Comparison of ENCODE assay signal across 13 mouse cellular contexts in genomic region chr2:71531124-71531590, GRCm38 (mm10). TPM values are rescaled to one million over a fixed set of nuclear protein-coding genes. Genes with fewer than 3 reads are reported as not detected.
DNase-seq lines count a peak whose midpoint lies in the region; ATAC-seq and TF ChIP-seq lines count a peak whose summit lies in the region.
"Had no signal": no experiment of that assay in that cellular context is flagged by ENCODE, and none has a peak within 500 bp of the region (broad histone marks: within the 10 kb centered on the region; RNA-seq: fewer than 3 reads in every experiment).

No protein-coding gene starts in this region.

- no peak for DNase-seq in stomach, postnatal 0 days (ENCODE audit: low spot score)
- no peak for DNase-seq in lung, adult 18-20 months
- no peak for DNase-seq in left cerebral cortex, postnatal 14 days (ENCODE audit: low spot score in 2 of 2)
- no peak for DNase-seq in cerebellum, adult 9-11 months
- DNase-seq: cerebellum, postnatal 25 days; gastrocnemius, adult 2 months; heart, postnatal 4 days; liver, postnatal 0 days had no signal

- no peak for ATAC-seq in stomach, embryonic 14.5 days (ENCODE audit: insufficient number of reproducible peaks, insufficient read depth, low FRiP score, low read depth)
- no peak for ATAC-seq in stomach, postnatal 0 days (ENCODE audit: low FRiP score, low TSS enrichment)
- ATAC-seq in embryonic facial prominence, embryonic 12.5 days (ENCODE audit: insufficient number of reproducible peaks, insufficient read depth, low FRiP score, low TSS enrichment), result no peak
- no peak for ATAC-seq in intestine, embryonic 15.5 days
- ATAC-seq: liver, postnatal 0 days had no signal

- H3K4me3 ChIP-seq in stomach, embryonic 14.5 days (ENCODE audit: low read depth, low read length), result no peak overlapping the region; the same call in 1 of the 2 replicates
- H3K4me3 ChIP-seq in stomach, postnatal 0 days (ENCODE audit: low read depth, low read length), result no peak overlapping the region
- peak overlapping the region; percentile 43 for H3K4me3 ChIP-seq in embryonic facial prominence, embryonic 12.5 days
- peak overlapping the region; percentile 9; the same call in 1 of the 2 replicates for H3K4me3 ChIP-seq in intestine, embryonic 15.5 days (replicated peaks)
- H3K4me3 ChIP-seq in olfactory bulb, adult 2 months (ENCODE audit: insufficient read depth, low read depth, low read length), result peak overlapping the region; percentile 56

- intact Hi-C loops in left cerebral cortex, postnatal 14 days (cut with DNase I), result loop anchor here (5.0 kb wide), 1 partner anchor 1741 kb away; the partner anchor contains the start of gene Sp9

- TF ChIP-seq EP300 in stomach, postnatal 0 days (optimal IDR thresholded peaks at IDR 0.05), result no peak

- TF ChIP-seq CTCF in stomach, postnatal 0 days (IDR thresholded peaks at IDR 0.05; ENCODE audit: low read depth), result no peak
- no peak for TF ChIP-seq CTCF in olfactory bulb, adult 2 months (IDR thresholded peaks at IDR 0.05; ENCODE audit: insufficient read depth, low read depth, low read length)

- H3K4me1 ChIP-seq in stomach, embryonic 14.5 days (ENCODE audit: control insufficient read depth, insufficient read depth, low read length), result peaks cover 4% of the 10 kb centered on the region; the same call in 1 of the 2 replicates
- peaks cover 4% of the 10 kb centered on the region; the same call in 1 of the 2 replicates for H3K4me1 ChIP-seq in stomach, postnatal 0 days (replicated peaks; ENCODE audit: control insufficient read depth, insufficient read depth)
- H3K4me1 ChIP-seq in embryonic facial prominence, embryonic 12.5 days, result 0 out of 2 replicates have a peak, but pooled peaks cover 7% of the 10 kb centered on the region
- peaks cover 17% of the 10 kb centered on the region for H3K4me1 ChIP-seq in intestine, embryonic 15.5 days (replicated peaks)
- H3K4me1 ChIP-seq in olfactory bulb, adult 2 months (ENCODE audit: control insufficient read depth, insufficient read depth, low read length), result peaks cover 11% of the 10 kb centered on the region; the same call in 1 of the 2 replicates

- H3K27ac ChIP-seq in stomach, embryonic 14.5 days (ENCODE audit: low read length), result peak overlapping the region; percentile 73; the same call in 1 of the 2 replicates
- no peak overlapping the region for H3K27ac ChIP-seq in stomach, postnatal 0 days (replicated peaks)
- H3K27ac ChIP-seq in embryonic facial prominence, embryonic 12.5 days, result peak overlapping the region; percentile 88
- no peak overlapping the region for H3K27ac ChIP-seq in intestine, embryonic 15.5 days
- peak overlapping the region; percentile 99 for H3K27ac ChIP-seq in olfactory bulb, adult 2 months (ENCODE audit: insufficient read depth, low read depth, low read length)
- H3K27ac ChIP-seq: gastrocnemius, adult 2 months had no signal

- TF ChIP-seq POLR2A in olfactory bulb, adult 2 months (IDR thresholded peaks at IDR 0.05; ENCODE audit: insufficient read depth, low read depth, low read length), result no peak

- WGBS in stomach, embryonic 14.5 days, result under 1% methylated on average over 12 of the region's 12 CpGs
- 4% methylated on average over 12 of the region's 12 CpGs for WGBS in stomach, postnatal 0 days
- WGBS in embryonic facial prominence, embryonic 12.5 days, result 3% methylated on average over 12 of the region's 12 CpGs
- WGBS in intestine, embryonic 15.5 days, result 2% methylated on average over 12 of the region's 12 CpGs
- 4% methylated on average over 12 of the region's 12 CpGs for WGBS in olfactory bulb, adult 2 months

- no peak overlapping the region; the same call in 1 of the 2 replicates for H3K9ac ChIP-seq in stomach, embryonic 14.5 days (replicated peaks; ENCODE audit: low read depth, low read length)
- no peak overlapping the region for H3K9ac ChIP-seq in stomach, postnatal 0 days (ENCODE audit: low read length)
- H3K9ac ChIP-seq in embryonic facial prominence, embryonic 12.5 days, result peak overlapping the region; percentile 48
- H3K9ac ChIP-seq in intestine, embryonic 15.5 days, result no peak overlapping the region
- H3K9ac ChIP-seq: liver, postnatal 0 days had no signal

- peaks cover 70% of the 10 kb centered on the region for H3K27me3 ChIP-seq in stomach, embryonic 14.5 days (ENCODE audit: control insufficient read depth, insufficient read depth, low read length)
- H3K27me3 ChIP-seq in stomach, postnatal 0 days (ENCODE audit: control insufficient read depth, insufficient read depth, low read length), result peaks cover 62% of the 10 kb centered on the region
- H3K27me3 ChIP-seq in embryonic facial prominence, embryonic 12.5 days, result peaks cover 72% of the 10 kb centered on the region
- H3K27me3 ChIP-seq in intestine, embryonic 15.5 days (replicated peaks), result peaks cover 90% of the 10 kb centered on the region

- H3K4me2 ChIP-seq in stomach, embryonic 14.5 days (replicated peaks; ENCODE audit: low read depth, low read length), result no peak overlapping the region
- no peak overlapping the region for H3K4me2 ChIP-seq in stomach, postnatal 0 days (replicated peaks; ENCODE audit: low read depth)
- peak overlapping the region; percentile 82 for H3K4me2 ChIP-seq in embryonic facial prominence, embryonic 12.5 days (replicated peaks)
- H3K4me2 ChIP-seq in intestine, embryonic 15.5 days (replicated peaks), result no peak overlapping the region

- no peaks in the 10 kb centered on the region for H3K36me3 ChIP-seq in stomach, embryonic 14.5 days (ENCODE audit: control insufficient read depth, insufficient read depth, low read length)
- no peaks in the 10 kb centered on the region for H3K36me3 ChIP-seq in stomach, postnatal 0 days (ENCODE audit: control insufficient read depth, insufficient read depth, low read length)
- H3K36me3 ChIP-seq in embryonic facial prominence, embryonic 12.5 days, result no peaks in the 10 kb centered on the region
- no peaks in the 10 kb centered on the region for H3K36me3 ChIP-seq in intestine, embryonic 15.5 days

- H3K9me3 ChIP-seq in stomach, embryonic 14.5 days (ENCODE audit: control insufficient read depth, low read depth, low read length), result no peaks in the 10 kb centered on the region
- no peaks in the 10 kb centered on the region for H3K9me3 ChIP-seq in stomach, postnatal 0 days (ENCODE audit: control insufficient read depth, low read length)
- no peaks in the 10 kb centered on the region for H3K9me3 ChIP-seq in embryonic facial prominence, embryonic 12.5 days
- no peaks in the 10 kb centered on the region for H3K9me3 ChIP-seq in intestine, embryonic 15.5 days

RNA-seq across cellular contexts. Expression of gene Dlx1, which starts 3.2 kb away (rescaled TPM):
- 10.8 and 11.3 TPM in 2 replicates for polyA plus RNA-seq in stomach, embryonic 14.5 days (2014; fragmentation: Nextera tagmentation; extraction: Ambion mirVana)
- polyA plus RNA-seq in stomach, postnatal 0 days (2015; fragmentation: Nextera tagmentation; extraction: Ambion mirVana), result 3.2 and 3.8 TPM in 2 replicates
- 65.4 and 87.0 TPM in 2 replicates for polyA plus RNA-seq in embryonic facial prominence, embryonic 12.5 days (2016; fragmentation: Nextera tagmentation; extraction: Ambion mirVana)
- polyA plus RNA-seq in intestine, embryonic 15.5 days (2015; fragmentation: Nextera tagmentation; extraction: Ambion mirVana), result 7.1 and 7.8 TPM in 2 replicates
- polyA plus RNA-seq in olfactory bulb, adult 2 months (2012; ENCODE audit: insufficient read depth, insufficient read length, low replicate concordance, missing spikeins), result 355 TPM in 1 of 2 replicates, not detected in the other
- total RNA-seq in left cerebral cortex, postnatal 14 days (2021), result 10 to 100 TPM; 20.7 to 24.2 TPM
- total RNA-seq: monocyte, adult 5-6 weeks had no signal

RNA-seq across cellular contexts. Expression of gene Dlx2, which starts 15.4 kb away (rescaled TPM):
- 6.4 and 6.9 TPM in 2 replicates for polyA plus RNA-seq in stomach, embryonic 14.5 days (2014; fragmentation: Nextera tagmentation; extraction: Ambion mirVana)
- 1.3 TPM in 2 replicates for polyA plus RNA-seq in stomach, postnatal 0 days (2015; fragmentation: Nextera tagmentation; extraction: Ambion mirVana)
- polyA plus RNA-seq in embryonic facial prominence, embryonic 12.5 days (2016; fragmentation: Nextera tagmentation; extraction: Ambion mirVana), result 21.9 and 29.7 TPM in 2 replicates
- polyA plus RNA-seq in intestine, embryonic 15.5 days (2015; fragmentation: Nextera tagmentation; extraction: Ambion mirVana), result 3.2 and 4.7 TPM in 2 replicates
- polyA plus RNA-seq in olfactory bulb, adult 2 months (2012; ENCODE audit: insufficient read depth, insufficient read length, low replicate concordance, missing spikeins), result not detected in 2 replicates
- total RNA-seq in left cerebral cortex, postnatal 14 days (2021), result 1 to 10 TPM; 4.7 to 6.9 TPM
- total RNA-seq: gastrocnemius, adult 2 months; monocyte, adult 5-6 weeks had no signal
- polyA plus RNA-seq: liver, postnatal 0 days had no signal

Comparison
In these comparisons a context has a peak if more than half of its experiments do, and no peak if none do; other contexts are left out.
1. H3K27ac ChIP-seq: peak in stomach, embryonic 14.5 days (single experiment), embryonic facial prominence, embryonic 12.5 days (single experiment) and olfactory bulb, adult 2 months (single experiment); none in stomach, postnatal 0 days (single experiment) and intestine, embryonic 15.5 days (single experiment).
2. H3K4me3 ChIP-seq: peak in embryonic facial prominence, embryonic 12.5 days (single experiment), intestine, embryonic 15.5 days (single experiment) and olfactory bulb, adult 2 months (single experiment); none in stomach, embryonic 14.5 days (single experiment) and stomach, postnatal 0 days (single experiment).